Mouse (Mus musculus) heart, embryonic 10.5 days (tissue): Measurements from ENCODE around the gene Efna4. TPM values are rescaled to one million over a fixed set of nuclear protein-coding genes. Genes with fewer than 3 reads are reported as not detected.

Experiments
- DNase-seq: peaks from one replicate; pipeline ENCODE4 v3.0.0-alpha.2; 2017; ENCODE audit warnings: low spot score
- H3K27ac ChIP-seq: fragments of 300-500 bp; sonication (generic); 2 replicates; pipeline ENCODE4 v1.5.1; 2016; ENCODE audit warnings: mild to moderate bottlenecking
- H3K27me3 ChIP-seq: fragments of 300-500 bp; sonication (generic); 2 replicates; pipeline ENCODE4 v1.6.1; 2016; ENCODE audit warnings: mild to moderate bottlenecking; ENCODE audit not compliant: poor library complexity, insufficient read depth, severe bottlenecking
- H3K36me3 ChIP-seq: fragments of 300-500 bp; sonication (generic); 2 replicates; pipeline ENCODE4 v1.6.1; 2016; ENCODE audit warnings: mild to moderate bottlenecking, moderate library complexity
- H3K4me1 ChIP-seq: fragments of 300-500 bp; sonication (generic); 2 replicates; pipeline ENCODE4 v1.6.1; 2016; ENCODE audit warnings: mild to moderate bottlenecking
- H3K4me3 ChIP-seq: fragments of 300-500 bp; sonication (generic); 2 replicates; pipeline ENCODE4 v1.5.1; 2016; ENCODE audit warnings: mild to moderate bottlenecking, moderate library complexity
- H3K9me3 ChIP-seq: fragments of 300-500 bp; sonication (generic); 2 replicates; pipeline ENCODE4 v1.6.1; 2016; ENCODE audit warnings: mild to moderate bottlenecking, moderate library complexity
- WGBS: fragments of 180-500 bp; shearing (Covaris S2); methylation state at CpG from one replicate; pipeline ENCODE4 v1.1.7; 2016; 5-methylcytosine and 5-hydroxymethylcytosine counted together
- polyA plus RNA-seq: library from polyadenylated mRNA; unstranded; fragments of >200 nt; fragmentation: Nextera tagmentation; extraction: Ambion mirVana; gene quantifications from 2 replicates; pipeline ENCODE4 v1.2.1, GENCODE M21; 2016

Gene Efna4
- polyA plus RNA-seq, 1 experiment from 2014 or later, result 19.3 TPM

DNA sequence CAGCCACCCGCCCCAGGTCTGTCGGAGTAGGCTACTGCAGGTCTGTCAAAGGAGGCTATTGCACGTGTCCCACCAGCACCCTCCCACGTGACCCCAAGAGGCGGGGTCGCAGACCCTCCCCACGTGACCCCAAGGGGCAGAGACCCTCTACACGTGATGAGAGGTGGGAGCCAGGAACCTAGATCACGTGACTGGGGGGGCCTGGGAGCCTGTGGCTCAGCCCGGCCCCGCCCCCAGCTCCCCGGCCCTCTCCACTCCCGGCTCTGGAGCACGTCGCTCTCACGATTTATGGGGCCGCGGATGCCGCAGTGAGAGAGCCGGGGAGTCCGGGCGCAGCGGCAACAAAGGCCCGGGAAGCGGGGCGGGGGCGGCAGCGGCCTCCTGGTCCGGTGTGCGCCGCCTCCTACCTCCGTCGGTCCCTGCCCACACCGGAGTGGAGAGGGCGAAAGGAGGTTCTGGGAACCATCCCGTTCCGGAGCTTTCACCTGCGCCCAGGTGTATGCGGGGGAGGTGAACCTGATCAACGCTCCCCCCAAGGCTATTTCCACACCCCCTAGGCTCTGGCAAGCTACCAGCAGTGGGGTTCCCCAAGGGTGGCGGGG is 17.1 kb downstream of the Efna4 start:
- peak overlapping the region; percentile 76 for H3K4me3 ChIP-seq
- no peaks in the 10 kb centered on the region for H3K36me3 ChIP-seq
- DNase-seq, result no peak
- peak overlapping the region; percentile 47 for H3K27ac ChIP-seq
- 2% methylated on average over 35 of the region's 41 CpGs for WGBS
- H3K9me3 ChIP-seq, result no peaks in the 10 kb centered on the region
- H3K27me3 ChIP-seq, result peaks cover 75% of the 10 kb centered on the region
- H3K4me1 ChIP-seq, result peaks cover 61% of the 10 kb centered on the region

DNA sequence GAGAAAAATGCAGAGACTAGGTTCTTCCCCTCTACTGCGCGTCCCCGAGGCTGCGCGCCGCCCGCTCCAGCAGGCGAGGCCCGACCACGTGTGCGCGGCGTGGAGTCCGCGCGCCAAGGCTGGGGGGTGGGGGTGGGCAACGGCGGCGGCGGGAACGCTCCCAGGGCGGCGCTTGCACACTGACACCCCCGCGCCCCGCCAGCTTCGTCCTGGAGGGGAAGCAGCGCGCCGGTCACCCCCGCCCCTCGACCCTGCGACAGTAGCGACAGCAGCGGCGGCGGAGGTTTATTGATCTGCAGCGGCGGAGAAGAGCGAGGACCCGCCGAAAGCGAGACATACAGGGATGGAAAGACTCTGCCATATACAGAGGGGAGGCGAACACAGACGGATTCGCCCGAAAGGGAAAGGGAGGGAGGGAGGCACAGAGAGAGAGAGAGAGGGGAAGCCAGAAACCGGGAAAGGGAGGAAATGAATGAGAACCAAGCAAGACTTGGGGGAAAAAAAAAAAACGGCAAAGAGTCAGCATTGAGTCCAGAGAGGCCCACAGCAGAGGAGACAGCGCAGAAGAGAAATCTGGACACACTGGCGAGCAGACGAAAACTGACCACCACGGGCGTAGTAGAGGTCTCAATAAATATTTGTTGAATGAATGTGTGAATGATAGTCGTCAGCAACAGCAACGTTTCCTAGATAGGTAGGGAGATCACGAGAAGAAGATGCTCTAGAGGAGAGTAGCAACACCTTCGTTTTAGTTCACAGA is 18.1 kb downstream of the Efna4 start:
- Histone ChIP-seq H3K9me3 (no peaks in the 10 kb centered on the region), H3K4me3 (peak overlapping the region; percentile 76), H3K27me3 (peaks cover 75% of the 10 kb centered on the region), H3K4me1 (peaks cover 70% of the 10 kb centered on the region), H3K36me3 (no peaks in the 10 kb centered on the region), H3K27ac (0 out of 2 replicates have a peak overlapping the region, but pooled peaks have one; percentile 42)
- no peak for DNase-seq
- WGBS, result 4% methylated on average over 58 of the region's 58 CpGs

DNA sequence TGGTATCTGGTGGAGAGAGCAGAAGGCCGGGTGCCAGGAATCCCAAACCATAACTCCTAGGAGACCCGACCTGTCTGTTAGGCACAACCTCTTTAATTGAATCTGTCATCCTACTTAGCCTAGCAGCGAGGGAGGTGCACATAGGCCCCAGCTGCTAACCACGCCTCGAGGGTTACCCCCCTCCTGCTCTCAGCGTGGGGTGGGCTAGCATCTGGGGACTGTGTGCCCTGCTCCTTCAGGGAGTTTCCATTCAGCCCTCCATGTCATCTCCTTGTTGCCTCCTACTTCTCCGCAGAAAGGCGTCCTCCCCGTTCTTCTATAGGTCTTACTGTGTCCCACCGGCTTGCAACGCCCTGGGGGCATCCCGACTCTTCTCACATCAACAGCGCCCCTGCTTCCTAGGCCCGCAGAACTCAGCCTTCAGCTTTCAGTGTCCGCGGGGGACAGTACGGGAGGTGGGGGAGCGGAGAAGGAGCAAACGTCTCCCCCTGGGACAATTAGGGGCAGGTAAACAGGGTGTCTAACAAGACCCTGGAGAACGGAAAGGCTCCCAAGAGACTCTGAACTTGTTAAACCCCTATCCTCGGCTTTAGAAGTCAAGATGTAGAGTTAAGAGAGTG is 18.7 kb downstream of the Efna4 start:
- no peak for DNase-seq
- peak overlapping the region; percentile 76 for H3K4me3 ChIP-seq
- H3K36me3 ChIP-seq, result no peaks in the 10 kb centered on the region
- 8% methylated on average over 21 of the region's 21 CpGs for WGBS
- H3K27me3 ChIP-seq, result peaks cover 71% of the 10 kb centered on the region
- H3K4me1 ChIP-seq, result peaks cover 77% of the 10 kb centered on the region
- no peaks in the 10 kb centered on the region for H3K9me3 ChIP-seq
- no peak overlapping the region for H3K27ac ChIP-seq

DNA sequence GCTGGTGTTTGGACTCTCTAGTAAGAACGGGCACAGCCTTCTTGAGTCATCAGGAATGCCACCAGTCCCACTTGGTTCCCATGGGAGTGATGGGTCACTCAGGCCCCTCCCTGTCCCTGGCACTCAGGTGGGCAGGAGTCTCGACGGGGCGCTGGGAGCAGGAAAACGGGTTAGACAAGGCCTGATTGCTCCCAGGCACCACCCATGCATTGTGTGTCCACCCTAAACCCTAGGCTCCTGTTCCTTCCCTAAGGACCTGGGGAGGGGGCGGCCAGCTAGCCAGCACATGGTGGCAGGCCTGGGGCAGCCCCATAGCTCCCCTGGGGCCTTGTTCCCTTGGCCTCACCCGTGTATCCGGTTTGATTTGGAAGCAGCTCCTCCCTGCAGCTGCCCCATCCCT is 19.5 kb downstream of the Efna4 start:
- WGBS, result 70% methylated on average over 8 of the region's 8 CpGs
- no peak overlapping the region for H3K27ac ChIP-seq

DNA sequence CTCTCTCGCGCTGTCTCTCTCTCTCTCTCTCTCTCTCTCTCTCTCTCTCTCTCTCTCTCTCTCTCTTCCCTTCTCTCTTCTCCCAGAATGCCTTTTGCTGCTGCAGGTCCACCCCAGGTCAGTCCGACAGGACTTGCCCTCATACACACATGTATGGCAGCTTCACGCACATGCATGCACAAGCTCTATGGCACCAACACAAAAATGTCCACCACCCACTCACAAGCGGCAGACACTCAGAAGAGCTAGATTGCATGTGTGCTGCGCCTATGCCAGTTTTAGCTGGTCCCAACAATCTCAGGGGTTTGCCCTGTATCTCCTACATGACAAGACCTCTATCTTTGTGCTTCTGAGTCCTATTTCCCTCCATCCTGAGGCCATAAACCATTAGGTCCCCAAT is 20.6 kb downstream of the Efna4 start:
- Histone ChIP-seq H3K27ac (no peak overlapping the region), H3K36me3 (no peaks in the 10 kb centered on the region), H3K27me3 (peaks cover 53% of the 10 kb centered on the region), H3K9me3 (no peaks in the 10 kb centered on the region), H3K4me1 (peaks cover 71% of the 10 kb centered on the region), H3K4me3 (peak overlapping the region; percentile 57; the same call in 1 of the 2 replicates)
- WGBS, result 68% methylated on average over 6 of the region's 6 CpGs
- DNase-seq, result no peak

More for the DNA sequence above, 19.5 kb downstream of the Efna4 start:
- Histone ChIP-seq H3K36me3 (no peaks in the 10 kb centered on the region), H3K27me3 (peaks cover 64% of the 10 kb centered on the region), H3K4me3 (no peak overlapping the region), H3K4me1 (peaks cover 78% of the 10 kb centered on the region), H3K9me3 (no peaks in the 10 kb centered on the region)
- no peak for DNase-seq

DNA sequence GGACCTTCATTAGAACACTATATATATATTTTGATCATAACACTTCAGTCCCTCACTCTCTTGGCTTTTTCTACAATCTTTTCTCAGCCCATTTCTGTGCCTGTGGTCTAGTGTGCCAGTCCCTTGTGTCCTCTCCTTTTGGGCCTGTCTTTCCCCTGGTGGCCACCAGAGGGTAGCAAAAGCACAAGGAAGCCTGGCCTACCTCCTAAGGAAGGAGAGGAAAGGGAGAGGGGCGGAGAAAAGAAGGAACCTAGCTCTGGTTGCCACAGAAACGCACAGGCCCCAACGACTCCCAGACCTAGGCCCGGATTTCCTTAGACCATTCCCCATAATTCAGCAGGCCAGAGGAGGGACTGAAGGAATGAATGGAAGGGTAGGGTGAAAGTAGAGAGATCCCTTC is 21.0 kb downstream of the Efna4 start:
- no peak for DNase-seq
- peaks cover 67% of the 10 kb centered on the region for H3K4me1 ChIP-seq
- no peaks in the 10 kb centered on the region for H3K9me3 ChIP-seq
- WGBS, result 3% methylated on average over 4 of the region's 4 CpGs
- H3K36me3 ChIP-seq, result no peaks in the 10 kb centered on the region
- peaks cover 49% of the 10 kb centered on the region for H3K27me3 ChIP-seq
- no peak overlapping the region for H3K27ac ChIP-seq
- peak overlapping the region; percentile 57; the same call in 1 of the 2 replicates for H3K4me3 ChIP-seq

DNA sequence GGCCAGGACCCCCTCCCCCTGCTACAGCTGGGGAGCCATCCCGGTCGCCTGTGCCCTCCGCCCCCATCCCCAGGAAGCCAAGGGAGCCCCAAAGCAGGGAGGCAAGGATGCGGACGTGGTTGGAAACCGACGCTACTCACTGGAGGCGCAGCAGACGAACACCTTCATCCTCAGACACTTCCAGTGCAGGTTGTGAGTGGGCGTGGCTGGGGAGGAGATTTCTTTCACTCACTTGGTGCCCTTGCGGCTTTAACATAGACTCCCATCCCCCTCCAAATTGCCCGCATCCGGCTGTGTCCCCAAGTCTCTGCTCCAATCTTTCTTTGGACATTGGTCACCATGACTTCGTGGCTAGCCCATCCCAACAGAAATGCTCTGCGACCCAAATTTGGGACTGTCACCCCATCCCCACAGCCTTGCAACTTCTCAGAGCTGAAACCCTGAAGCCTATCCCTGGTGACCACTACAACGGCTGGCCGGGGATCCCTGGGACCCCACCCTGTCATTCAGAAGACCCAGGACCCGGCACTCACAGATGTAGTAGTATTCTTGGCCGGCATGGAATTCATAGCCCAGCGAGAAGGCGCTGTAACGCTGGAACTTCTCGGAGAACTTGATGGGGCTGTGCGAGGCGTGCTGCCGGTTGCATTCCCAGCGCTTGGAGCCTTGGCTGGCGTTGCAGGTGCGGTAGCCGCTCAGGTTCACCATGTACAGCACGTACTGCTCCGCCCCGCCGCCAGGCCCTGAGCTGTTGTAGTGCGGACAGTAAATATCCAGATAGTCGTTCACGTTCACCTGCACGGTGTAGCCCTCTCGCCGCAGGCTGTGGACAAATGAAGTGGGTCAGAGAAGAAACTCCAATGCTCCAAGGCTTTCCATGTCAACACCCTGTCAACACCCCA is 21.6 kb downstream of the Efna4 start:
- H3K36me3 ChIP-seq, result no peaks in the 10 kb centered on the region
- peak overlapping the region; percentile 57 for H3K4me3 ChIP-seq
- H3K9me3 ChIP-seq, result no peaks in the 10 kb centered on the region
- peak overlapping the region; percentile 67; the same call in 1 of the 2 replicates for H3K27ac ChIP-seq
- 21% methylated on average over 40 of the region's 40 CpGs for WGBS
- H3K27me3 ChIP-seq, result peaks cover 42% of the 10 kb centered on the region
- H3K4me1 ChIP-seq, result peaks cover 60% of the 10 kb centered on the region
- DNase-seq, result no peak

DNA sequence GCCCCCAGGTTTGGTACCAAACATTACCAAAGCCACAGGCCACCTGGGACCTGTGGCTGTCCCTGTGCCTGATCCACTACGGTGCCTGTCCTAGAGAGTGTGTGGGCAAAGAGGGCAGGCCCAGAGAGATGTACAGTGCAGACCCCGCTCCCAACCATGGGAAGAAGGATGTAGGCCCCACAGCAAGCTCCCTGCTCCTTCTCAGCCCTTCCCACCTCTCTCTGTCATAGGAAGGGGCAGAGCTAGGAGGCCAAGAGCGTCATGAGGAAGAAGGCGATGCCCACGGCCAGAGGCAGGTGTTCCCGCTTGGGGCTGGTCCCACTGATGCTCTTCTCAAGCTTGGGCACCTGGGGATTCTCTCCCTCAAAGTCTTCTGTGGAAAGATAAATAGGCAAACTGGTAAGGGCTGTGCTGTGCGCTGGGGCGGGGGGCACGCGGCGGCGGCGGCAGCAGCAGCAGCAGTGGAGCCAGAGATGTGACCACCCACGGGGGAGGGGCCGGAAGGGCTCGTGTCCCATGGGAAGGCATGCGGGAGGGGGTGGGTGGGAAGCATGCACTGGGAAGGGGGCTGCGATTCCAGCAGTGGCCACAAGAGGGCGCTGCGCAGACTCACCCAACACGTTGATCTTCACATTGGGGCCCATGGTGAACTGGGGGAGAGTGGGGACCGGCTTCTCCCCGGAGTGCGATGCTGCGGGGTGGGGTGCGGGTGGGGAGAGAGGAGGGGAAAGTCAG is 22.5 kb downstream of the Efna4 start:
- H3K9me3 ChIP-seq, result no peaks in the 10 kb centered on the region
- peak; percentile 89 for DNase-seq
- peak overlapping the region; percentile 57 for H3K4me3 ChIP-seq
- peaks cover 34% of the 10 kb centered on the region for H3K27me3 ChIP-seq
- peaks cover 52% of the 10 kb centered on the region for H3K4me1 ChIP-seq
- no peaks in the 10 kb centered on the region for H3K36me3 ChIP-seq
- 9% methylated on average over 26 of the region's 26 CpGs for WGBS
- peak overlapping the region; percentile 67 for H3K27ac ChIP-seq

DNA sequence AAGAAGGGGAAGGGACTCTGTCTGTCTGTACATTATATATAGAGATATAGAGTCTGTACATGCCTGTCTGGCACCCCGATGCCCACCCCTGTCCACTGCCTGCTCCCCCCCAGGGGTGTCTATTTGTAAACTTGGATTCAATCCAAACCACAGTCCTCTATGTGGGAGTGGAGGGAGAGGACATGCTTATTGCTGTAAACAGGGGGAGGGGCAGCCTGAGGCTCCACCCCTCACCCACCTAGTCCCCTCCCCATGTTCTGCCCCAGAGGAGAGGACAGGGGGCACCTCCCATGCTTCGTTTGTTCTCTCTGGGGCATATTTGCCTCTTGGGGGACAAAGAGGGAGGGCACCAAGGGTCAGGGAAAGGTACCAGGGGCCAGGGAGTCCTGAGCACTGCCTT is 23.0 kb downstream of the Efna4 start:
- H3K36me3 ChIP-seq, result no peaks in the 10 kb centered on the region
- peak overlapping the region; percentile 67 for H3K27ac ChIP-seq
- H3K9me3 ChIP-seq, result no peaks in the 10 kb centered on the region
- no peak for DNase-seq
- peak overlapping the region; percentile 57 for H3K4me3 ChIP-seq
- peaks cover 28% of the 10 kb centered on the region for H3K27me3 ChIP-seq
- H3K4me1 ChIP-seq, result peaks cover 47% of the 10 kb centered on the region
- 52% methylated on average over 2 of the region's 2 CpGs for WGBS

DNA sequence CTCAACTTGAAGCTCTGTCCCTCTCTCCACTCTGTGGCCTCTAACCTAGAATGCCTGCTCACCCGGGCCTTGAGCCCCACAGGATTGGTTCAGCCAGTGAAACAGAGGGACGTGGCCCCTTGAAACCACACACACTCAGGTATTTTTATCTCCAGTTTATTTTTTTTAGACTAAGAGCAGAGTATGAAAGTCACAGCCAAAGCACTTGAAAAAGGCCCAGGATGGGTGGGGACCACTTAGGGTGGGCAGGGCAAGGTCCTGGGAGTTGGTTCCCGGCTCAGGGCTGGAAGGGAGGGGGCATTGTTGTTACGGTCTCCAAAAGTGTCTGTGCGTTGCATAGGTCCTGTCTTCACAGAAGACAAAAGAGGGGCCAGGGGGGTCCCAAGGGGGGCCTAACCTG is 23.5 kb downstream of the Efna4 start:
- Histone ChIP-seq H3K4me1 (peaks cover 42% of the 10 kb centered on the region), H3K27ac (0 out of 2 replicates have a peak overlapping the region, but pooled peaks have one; percentile 67)
- 66% methylated on average over 5 of the region's 5 CpGs for WGBS

DNA sequence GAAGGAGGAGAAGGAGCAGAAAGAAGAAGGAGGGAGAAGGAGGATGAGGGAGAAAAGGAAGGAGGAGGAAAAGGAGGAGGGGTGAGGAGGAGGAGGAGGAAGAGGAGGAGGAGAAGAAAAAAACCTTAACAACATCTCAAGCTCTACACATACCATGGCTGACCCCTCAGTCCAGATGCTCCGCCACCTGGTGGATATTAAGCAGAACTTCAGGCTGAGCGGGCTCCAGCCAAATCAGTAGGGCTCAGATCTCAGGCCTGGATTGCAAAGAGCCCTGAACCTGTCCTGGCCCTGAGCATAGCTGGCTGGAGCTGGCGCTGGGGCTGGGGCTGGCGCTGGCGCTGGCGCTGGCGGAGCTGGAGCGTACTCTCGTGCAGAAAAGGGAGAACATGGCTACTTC is 29.7 kb downstream of the Efna4 start:
- 5% methylated on average over 9 of the region's 9 CpGs for whole genome bisulfite sequencing
- H3K4me1 ChIP-seq, result peaks cover 15% of the 10 kb centered on the region
- peak; percentile 87 for DNase-seq
- no peak overlapping the region for H3K27ac ChIP-seq
- no peaks in the 10 kb centered on the region for H3K27me3 ChIP-seq
- H3K36me3 ChIP-seq, result no peaks in the 10 kb centered on the region
- H3K4me3 ChIP-seq, result no peak overlapping the region
- no peaks in the 10 kb centered on the region for H3K9me3 ChIP-seq

More for the DNA sequence above, 23.5 kb downstream of the Efna4 start:
- DNase-seq, result no peak
- Histone ChIP-seq H3K27me3 (peaks cover 24% of the 10 kb centered on the region), H3K9me3 (no peaks in the 10 kb centered on the region), H3K4me3 (no peak overlapping the region), H3K36me3 (no peaks in the 10 kb centered on the region)
